Mouse (Mus musculus) intestine, postnatal 0 days (tissue): ENCODE measurements at regions not wholly inside any gene's neighbourhood (a gene's known extent, or its start where the extent isn't known, plus 50 kb on each side); places are given as distances from the start of the nearest gene placed in this dataset.

Experiments used
- ATAC-seq: fragments of 200-750 bp; cut with Nextera tagmentation; 2 replicates; pipeline ENCODE4 v1.8.0; 2017; ENCODE audit warnings: mild to moderate bottlenecking, moderate TSS enrichment, moderate library complexity
- H3K27ac ChIP-seq: fragments of 300-500 bp; sonication (generic); 2 replicates; pipeline ENCODE4 v1.5.1; 2014; ENCODE audit warnings: mild to moderate bottlenecking, low read depth, low read length, moderate library complexity
- H3K27me3 ChIP-seq: fragments of 300-500 bp; sonication (generic); replicated peaks from 2 replicates; pipeline ENCODE4 v1.6.1; 2014; ENCODE audit warnings: low read length, mixed read lengths; ENCODE audit not compliant: control insufficient read depth, insufficient read depth
- H3K36me3 ChIP-seq: fragments of 300-500 bp; sonication (generic); 2 replicates; pipeline ENCODE4 v1.6.1; 2014; ENCODE audit warnings: mild to moderate bottlenecking, moderate library complexity; ENCODE audit not compliant: control insufficient read depth, insufficient read depth
- H3K4me1 ChIP-seq: fragments of 300-500 bp; sonication (generic); replicated peaks from 2 replicates; pipeline ENCODE4 v1.6.1; 2014; ENCODE audit warnings: antibody characterized with exemption, low read length, mixed read lengths; ENCODE audit not compliant: control insufficient read depth, insufficient read depth
- H3K4me2 ChIP-seq: fragments of 300-500 bp; sonication (generic); replicated peaks from 2 replicates; pipeline ENCODE4 v1.6.1; 2014; ENCODE audit warnings: low read depth, mild to moderate bottlenecking, moderate library complexity
- H3K4me3 ChIP-seq: fragments of 300-500 bp; sonication (generic); 2 replicates; pipeline ENCODE4 v1.5.1; 2014; ENCODE audit warnings: low read depth, low read length
- H3K9ac ChIP-seq: fragments of 300-500 bp; sonication (generic); 2 replicates; pipeline ENCODE4 v1.6.1; 2014; ENCODE audit warnings: mild to moderate bottlenecking, low read depth, low read length
- H3K9me3 ChIP-seq: fragments of 300-500 bp; sonication (generic); 2 replicates; pipeline ENCODE4 v1.6.1; 2016; ENCODE audit warnings: mixed run types; ENCODE audit not compliant: control insufficient read depth
- CTCF ChIP-seq: sonication (generic); IDR thresholded peaks from 2 replicates; pipeline ENCODE4 v1.5.1; 2016; ENCODE audit warnings: low read depth, mild to moderate bottlenecking, control low read depth, antibody characterized with exemption, moderate library complexity
- WGBS: fragments of 180-500 bp; shearing (Covaris S2); extraction: QIAGEN DNeasy Blood & Tissue Kit; methylation state at CpG from one replicate; pipeline ENCODE4 v1.1.7; 2014; 5-methylcytosine and 5-hydroxymethylcytosine counted together

DNA sequence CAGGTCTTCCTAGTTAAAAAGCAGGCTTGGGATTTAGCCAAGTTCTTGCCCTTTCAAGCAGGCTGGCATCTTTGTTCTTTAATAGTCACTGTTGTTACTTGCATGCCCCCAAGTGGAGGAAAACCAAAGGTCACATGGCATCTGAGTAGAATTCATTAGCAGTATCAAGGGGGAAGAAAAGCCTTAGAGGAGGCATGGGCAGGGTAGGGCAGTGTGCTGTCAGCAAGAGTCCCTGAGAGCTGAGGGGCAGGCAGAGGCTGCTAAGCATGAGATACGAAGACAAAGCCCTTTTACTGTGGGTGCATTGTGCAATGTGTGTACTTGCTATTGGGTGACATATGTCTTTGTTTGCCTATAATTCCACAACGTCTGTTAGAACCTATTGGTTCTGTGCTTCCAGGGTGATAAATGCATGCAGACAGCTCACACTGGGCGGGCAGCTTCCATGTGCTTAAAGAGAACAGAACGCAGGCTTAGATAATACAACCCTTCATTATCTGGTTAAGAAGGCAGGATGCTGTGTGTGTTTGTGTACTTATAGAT lies 3075.0 kb upstream of the Lrrc6 start:
- Histone ChIP-seq H3K36me3 (no peaks in the 10 kb centered on the region), H3K4me1 (no peaks in the 10 kb centered on the region), H3K4me3 (no peak overlapping the region), H3K9ac (no peak overlapping the region), H3K27me3 (no peaks in the 10 kb centered on the region), H3K27ac (no peak overlapping the region), H3K9me3 (no peaks in the 10 kb centered on the region), H3K4me2 (no peak overlapping the region)
- TF ChIP-seq CTCF: peak; percentile 54
- ATAC-seq: peak; percentile 38; the same call in 1 of the 2 replicates
- WGBS: 41% methylated on average over 4 of the region's 4 CpGs

DNA sequence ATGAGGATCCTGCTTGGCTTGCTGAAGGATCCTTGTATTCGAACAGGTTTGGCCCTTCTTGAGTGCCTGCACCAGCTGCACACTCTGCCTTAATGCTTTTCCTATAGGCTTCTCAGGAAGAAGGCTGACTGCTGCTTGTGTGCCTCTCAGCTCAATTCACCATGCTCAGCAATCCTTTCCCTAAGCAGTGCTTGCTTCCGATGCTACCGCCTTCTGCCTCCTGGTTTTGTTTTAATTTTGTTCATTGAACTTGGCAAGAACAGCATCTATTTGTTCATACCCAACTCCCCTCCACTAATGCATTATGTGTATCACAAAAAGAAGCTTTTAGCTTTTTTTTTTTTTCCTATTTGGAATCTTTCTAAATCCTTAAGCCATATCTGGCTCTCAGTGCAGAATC lies 3053.5 kb upstream of the Lrrc6 start:
- Histone ChIP-seq H3K4me3 (no peak overlapping the region), H3K27me3 (no peaks in the 10 kb centered on the region), H3K4me1 (no peaks in the 10 kb centered on the region), H3K27ac (no peak overlapping the region), H3K9ac (no peak overlapping the region), H3K4me2 (no peak overlapping the region), H3K9me3 (no peaks in the 10 kb centered on the region), H3K36me3 (no peaks in the 10 kb centered on the region)
- ATAC-seq: no peak
- 86% methylated on average over 3 of the region's 3 CpGs for WGBS
- TF ChIP-seq CTCF: no peak

DNA sequence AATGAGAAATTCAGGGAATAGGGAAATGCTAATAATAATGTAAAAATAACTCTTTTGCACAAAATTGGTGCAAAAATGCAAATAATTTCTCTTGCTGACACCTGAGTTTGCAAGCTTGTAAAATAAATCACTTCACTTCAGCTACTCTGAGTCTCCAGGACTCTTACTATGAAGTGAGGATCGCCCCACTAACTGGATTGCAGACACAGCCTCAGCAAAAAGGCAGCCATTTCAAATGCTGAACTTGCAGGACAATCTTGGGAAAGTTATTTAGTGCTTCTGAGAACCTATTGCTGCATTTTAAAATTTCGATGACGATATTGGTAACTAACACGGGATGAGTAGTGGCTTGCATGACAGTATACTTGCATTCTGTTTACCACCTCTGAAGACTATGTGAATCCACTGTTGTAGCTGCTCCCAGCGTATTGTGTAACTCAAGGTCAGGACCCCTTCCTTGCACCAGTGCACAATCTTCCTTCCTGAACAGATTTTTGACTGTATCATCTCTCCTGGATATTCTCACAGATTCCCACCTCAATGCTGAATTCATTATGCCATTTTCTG lies 3051.4 kb upstream of the Lrrc6 start:
- Histone ChIP-seq H3K27me3 (no peaks in the 10 kb centered on the region), H3K4me3 (no peak overlapping the region), H3K4me2 (no peak overlapping the region), H3K9me3 (no peaks in the 10 kb centered on the region), H3K27ac (no peak overlapping the region), H3K9ac (no peak overlapping the region), H3K36me3 (no peaks in the 10 kb centered on the region), H3K4me1 (no peaks in the 10 kb centered on the region)
- TF ChIP-seq CTCF: no peak
- 84% methylated on average over 5 of the region's 5 CpGs for WGBS
- no peak for ATAC-seq

DNA sequence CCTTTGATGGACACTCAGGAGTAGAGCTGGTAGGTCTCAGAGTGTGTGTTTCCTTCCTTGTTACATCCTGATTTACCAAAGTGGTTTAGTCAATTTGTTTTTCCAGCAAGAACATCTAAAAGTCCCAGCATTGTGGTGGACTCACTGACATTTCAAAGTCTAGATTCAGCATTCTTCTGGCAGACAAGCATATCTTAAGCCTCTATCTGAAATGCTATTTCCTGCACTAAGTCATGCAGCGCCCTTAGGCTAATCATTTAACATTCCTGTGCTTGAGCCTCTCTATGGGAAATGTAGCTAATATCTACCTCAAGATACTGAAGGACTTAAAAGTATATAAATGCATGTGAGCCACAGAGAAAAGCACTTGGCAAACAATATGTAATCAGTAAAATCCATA lies 3050.3 kb upstream of the Lrrc6 start:
- no peaks in the 10 kb centered on the region for H3K4me1 ChIP-seq
- H3K9ac ChIP-seq: no peak overlapping the region
- H3K4me2 ChIP-seq: no peak overlapping the region
- no peaks in the 10 kb centered on the region for H3K36me3 ChIP-seq
- no peak overlapping the region for H3K4me3 ChIP-seq
- H3K27me3 ChIP-seq: no peaks in the 10 kb centered on the region
- WGBS: 53% methylated on average over 1 of the region's 1 CpGs
- no peak for TF ChIP-seq CTCF
- no peaks in the 10 kb centered on the region for H3K9me3 ChIP-seq
- H3K27ac ChIP-seq: no peak overlapping the region
- no peak for ATAC-seq

DNA sequence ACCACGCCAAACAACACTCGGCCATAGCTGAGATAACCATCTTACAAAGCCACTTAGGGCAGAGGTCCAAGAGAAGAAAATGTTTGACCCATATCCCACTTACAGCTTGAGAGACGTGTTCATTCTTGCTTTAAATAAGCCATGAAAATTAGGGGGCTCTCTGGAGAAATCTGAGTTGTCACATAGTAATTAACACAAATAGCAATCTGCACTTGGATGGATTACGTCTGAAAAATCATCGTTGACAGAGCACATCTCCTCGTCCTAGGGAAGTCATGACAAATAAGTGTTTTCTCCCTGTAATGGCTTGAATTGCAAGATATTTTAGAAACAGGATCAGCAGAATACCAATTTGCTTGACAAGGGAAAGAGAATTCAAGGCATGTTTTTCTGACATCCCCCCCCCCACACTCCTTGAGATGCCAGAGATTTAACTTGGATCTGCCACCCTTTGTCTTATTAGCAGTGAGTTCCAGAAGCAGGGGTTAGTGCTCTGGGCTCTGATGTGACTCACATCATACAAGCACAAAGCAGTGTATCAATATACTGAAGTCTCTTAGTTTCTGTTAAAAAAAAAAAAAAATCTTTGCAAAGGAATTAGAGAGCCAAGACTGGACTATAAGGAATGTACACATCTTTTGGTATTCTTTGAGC lies 3025.9 kb upstream of the Lrrc6 start:
- Histone ChIP-seq H3K9ac (no peak overlapping the region), H3K4me1 (no peaks in the 10 kb centered on the region), H3K27me3 (no peaks in the 10 kb centered on the region), H3K36me3 (no peaks in the 10 kb centered on the region), H3K9me3 (no peaks in the 10 kb centered on the region), H3K27ac (no peak overlapping the region), H3K4me3 (no peak overlapping the region), H3K4me2 (no peak overlapping the region)
- WGBS: 67% methylated on average over 6 of the region's 6 CpGs
- no peak for ATAC-seq
- TF ChIP-seq CTCF: no peak

DNA sequence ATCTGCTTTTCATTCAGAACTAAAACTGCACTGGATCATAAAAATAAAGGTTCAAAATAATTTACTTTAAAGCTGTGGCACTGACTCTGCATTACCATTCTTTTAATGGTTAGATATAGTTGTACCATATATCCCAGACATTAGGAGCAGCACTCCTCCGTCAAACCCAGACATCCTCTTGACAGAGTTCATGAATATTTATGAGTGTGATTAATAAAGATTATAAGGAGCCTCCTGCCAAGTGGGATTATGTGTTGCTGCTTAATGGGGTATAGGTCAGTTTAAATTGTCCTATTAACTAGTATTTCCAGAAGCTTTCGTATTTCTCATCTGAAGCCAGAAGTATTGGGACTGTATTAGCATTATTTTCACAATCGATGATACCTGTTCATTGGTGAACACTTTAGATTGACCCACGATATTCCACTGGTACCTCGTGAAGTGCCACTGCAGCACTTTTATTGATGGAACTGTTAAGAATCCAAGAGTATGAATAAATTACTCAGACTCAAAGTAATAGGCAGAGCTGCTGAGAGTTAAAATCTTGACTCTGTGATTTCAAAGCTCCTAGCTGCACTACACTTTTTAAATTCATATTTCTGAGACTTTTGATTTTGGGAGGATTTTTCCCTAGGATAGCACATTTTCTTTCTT lies 2983.8 kb upstream of the Lrrc6 start:
- Histone ChIP-seq H3K9me3 (no peaks in the 10 kb centered on the region), H3K36me3 (no peaks in the 10 kb centered on the region), H3K27me3 (no peaks in the 10 kb centered on the region), H3K4me2 (no peak overlapping the region), H3K27ac (no peak overlapping the region), H3K9ac (no peak overlapping the region), H3K4me1 (no peaks in the 10 kb centered on the region), H3K4me3 (no peak overlapping the region)
- no peak for ATAC-seq
- no peak for TF ChIP-seq CTCF
- WGBS: 81% methylated on average over 5 of the region's 5 CpGs
